Mouse (Mus musculus): ENCODE results near the gene Zfp526. TPM values are rescaled to one million over a fixed set of nuclear protein-coding genes. Genes with fewer than 3 reads are reported as not detected.

Zfp526 gene
- polyA plus RNA-seq, 1 experiment from 2014 or later = 4.2 TPM

- H3K9me3 ChIP-seq (ENCODE audit: control insufficient read depth, low read depth, low read length) = no peaks in the 10 kb centered on the region
- peaks cover 38% of the 10 kb centered on the region for H3K36me3 ChIP-seq (ENCODE audit: control insufficient read depth, insufficient read depth, low read length)
- no peaks in the 10 kb centered on the region for H3K27me3 ChIP-seq (ENCODE audit: control insufficient read depth, insufficient read depth, low read length)
- H3K9ac ChIP-seq (replicated peaks; ENCODE audit: low read depth, low read length) = no peak overlapping the region
- no peak overlapping the region for H3K4me3 ChIP-seq (ENCODE audit: low read depth, low read length)
- peaks cover 22% of the 10 kb centered on the region for H3K4me1 ChIP-seq (ENCODE audit: control insufficient read depth, insufficient read depth, low read length)
- no peak overlapping the region for H3K27ac ChIP-seq (ENCODE audit: low read length)
- H3K4me2 ChIP-seq (replicated peaks; ENCODE audit: low read depth, low read length) = no peak overlapping the region
- WGBS = 87% methylated on average over 4 of the region's 4 CpGs
- no peak for ATAC-seq (ENCODE audit: insufficient number of reproducible peaks, insufficient read depth, low FRiP score, low read depth)
Measured at GRCm38 (mm10) chr7:25243361-25243760, 22.1 kb downstream of the Zfp526 start.

- no peak overlapping the region for H3K4me2 ChIP-seq (replicated peaks; ENCODE audit: low read depth, low read length)
- H3K9me3 ChIP-seq (ENCODE audit: control insufficient read depth, low read depth, low read length) = no peaks in the 10 kb centered on the region
- H3K4me3 ChIP-seq (ENCODE audit: low read depth, low read length) = no peak overlapping the region
- H3K36me3 ChIP-seq (ENCODE audit: control insufficient read depth, insufficient read depth, low read length) = peaks cover 38% of the 10 kb centered on the region
- peaks cover 22% of the 10 kb centered on the region for H3K4me1 ChIP-seq (ENCODE audit: control insufficient read depth, insufficient read depth, low read length)
- H3K27me3 ChIP-seq (ENCODE audit: control insufficient read depth, insufficient read depth, low read length) = no peaks in the 10 kb centered on the region
- no peak for ATAC-seq (ENCODE audit: insufficient number of reproducible peaks, insufficient read depth, low FRiP score, low read depth)
- H3K27ac ChIP-seq (ENCODE audit: low read length) = no peak overlapping the region
- H3K9ac ChIP-seq (replicated peaks; ENCODE audit: low read depth, low read length) = no peak overlapping the region
- 87% methylated on average over 30 of the region's 30 CpGs for WGBS
Measured at GRCm38 (mm10) chr7:25244562-25245369, 23.5 kb downstream of the Zfp526 start.

GRCm38 (mm10) chr7:25246079-25246758 is 25.0 kb downstream of the Zfp526 start:
- H3K27ac ChIP-seq (ENCODE audit: low read length) = peak overlapping the region; percentile 99; the same call in 1 of the 2 replicates
- H3K4me1 ChIP-seq (ENCODE audit: control insufficient read depth, insufficient read depth, low read length) = peaks cover 22% of the 10 kb centered on the region
- peak overlapping the region; percentile 98; the same call in 1 of the 2 replicates for H3K4me3 ChIP-seq (ENCODE audit: low read depth, low read length)
- H3K27me3 ChIP-seq (ENCODE audit: control insufficient read depth, insufficient read depth, low read length) = no peaks in the 10 kb centered on the region
- H3K9me3 ChIP-seq (ENCODE audit: control insufficient read depth, low read depth, low read length) = no peaks in the 10 kb centered on the region
- peaks cover 38% of the 10 kb centered on the region for H3K36me3 ChIP-seq (ENCODE audit: control insufficient read depth, insufficient read depth, low read length)
- peak overlapping the region; percentile 25; the same call in 1 of the 2 replicates for H3K9ac ChIP-seq (replicated peaks; ENCODE audit: low read depth, low read length)
- H3K4me2 ChIP-seq (replicated peaks; ENCODE audit: low read depth, low read length) = peak overlapping the region; percentile 86
- no peak for ATAC-seq (ENCODE audit: insufficient number of reproducible peaks, insufficient read depth, low FRiP score, low read depth)
- 54% methylated on average over 20 of the region's 20 CpGs for WGBS

GRCm38 (mm10) chr7:25246759-25247137 is 25.5 kb downstream of the Zfp526 start:
- WGBS = 39% methylated on average over 4 of the region's 4 CpGs
- no peak for ATAC-seq (ENCODE audit: insufficient number of reproducible peaks, insufficient read depth, low FRiP score, low read depth)

GRCm38 (mm10) chr7:25247498-25247897 is 26.3 kb downstream of the Zfp526 start:
- no peaks in the 10 kb centered on the region for H3K9me3 ChIP-seq (ENCODE audit: control insufficient read depth, low read depth, low read length)
- ATAC-seq (ENCODE audit: insufficient number of reproducible peaks, insufficient read depth, low FRiP score, low read depth) = no peak
- peak overlapping the region; percentile 86 for H3K4me2 ChIP-seq (replicated peaks; ENCODE audit: low read depth, low read length)
- H3K27ac ChIP-seq (ENCODE audit: low read length) = peak overlapping the region; percentile 99
- WGBS = 15% methylated on average over 3 of the region's 3 CpGs
- H3K36me3 ChIP-seq (ENCODE audit: control insufficient read depth, insufficient read depth, low read length) = peaks cover 33% of the 10 kb centered on the region
- no peaks in the 10 kb centered on the region for H3K27me3 ChIP-seq (ENCODE audit: control insufficient read depth, insufficient read depth, low read length)
- H3K9ac ChIP-seq (replicated peaks; ENCODE audit: low read depth, low read length) = peak overlapping the region; percentile 95
- H3K4me1 ChIP-seq (ENCODE audit: control insufficient read depth, insufficient read depth, low read length) = peaks cover 26% of the 10 kb centered on the region
- H3K4me3 ChIP-seq (ENCODE audit: low read depth, low read length) = peak overlapping the region; percentile 98

More at GRCm38 (mm10) chr7:25246759-25247137, 25.5 kb downstream of the Zfp526 start:
- Histone ChIP-seq H3K9me3 (ENCODE audit: control insufficient read depth, low read depth, low read length) (no peaks in the 10 kb centered on the region), H3K4me1 (ENCODE audit: control insufficient read depth, insufficient read depth, low read length) (peaks cover 22% of the 10 kb centered on the region), H3K4me2 (replicated peaks; ENCODE audit: low read depth, low read length) (peak overlapping the region; percentile 86), H3K9ac (replicated peaks; ENCODE audit: low read depth, low read length) (peak overlapping the region; percentile 25; the same call in 1 of the 2 replicates), H3K27me3 (ENCODE audit: control insufficient read depth, insufficient read depth, low read length) (no peaks in the 10 kb centered on the region), H3K4me3 (ENCODE audit: low read depth, low read length) (peak overlapping the region; percentile 98; the same call in 1 of the 2 replicates), H3K36me3 (ENCODE audit: control insufficient read depth, insufficient read depth, low read length) (peaks cover 38% of the 10 kb centered on the region), H3K27ac (ENCODE audit: low read length) (peak overlapping the region; percentile 99; the same call in 1 of the 2 replicates)

GRCm38 (mm10) chr7:25248018-25248647 is 26.9 kb downstream of the Zfp526 start:
- peak overlapping the region; percentile 95 for H3K9ac ChIP-seq (replicated peaks; ENCODE audit: low read depth, low read length)
- peak overlapping the region; percentile 99 for H3K27ac ChIP-seq (ENCODE audit: low read length)
- peak overlapping the region; percentile 86 for H3K4me2 ChIP-seq (replicated peaks; ENCODE audit: low read depth, low read length)
- no peaks in the 10 kb centered on the region for H3K9me3 ChIP-seq (ENCODE audit: control insufficient read depth, low read depth, low read length)
- peak overlapping the region; percentile 98 for H3K4me3 ChIP-seq (ENCODE audit: low read depth, low read length)
- WGBS = 1% methylated on average over 18 of the region's 18 CpGs
- H3K36me3 ChIP-seq (ENCODE audit: control insufficient read depth, insufficient read depth, low read length) = peaks cover 27% of the 10 kb centered on the region
- no peaks in the 10 kb centered on the region for H3K27me3 ChIP-seq (ENCODE audit: control insufficient read depth, insufficient read depth, low read length)
- H3K4me1 ChIP-seq (ENCODE audit: control insufficient read depth, insufficient read depth, low read length) = peaks cover 26% of the 10 kb centered on the region
- peak; percentile 15; the same call in 1 of the 2 replicates for ATAC-seq (ENCODE audit: insufficient number of reproducible peaks, insufficient read depth, low FRiP score, low read depth)

- Histone ChIP-seq H3K27me3 (ENCODE audit: control insufficient read depth, insufficient read depth, low read length) (no peaks in the 10 kb centered on the region), H3K36me3 (ENCODE audit: control insufficient read depth, insufficient read depth, low read length) (peaks cover 21% of the 10 kb centered on the region), H3K27ac (ENCODE audit: low read length) (peak overlapping the region; percentile 99), H3K9ac (replicated peaks; ENCODE audit: low read depth, low read length) (peak overlapping the region; percentile 95), H3K4me1 (ENCODE audit: control insufficient read depth, insufficient read depth, low read length) (peaks cover 26% of the 10 kb centered on the region), H3K4me3 (ENCODE audit: low read depth, low read length) (peak overlapping the region; percentile 98), H3K4me2 (replicated peaks; ENCODE audit: low read depth, low read length) (peak overlapping the region; percentile 86), H3K9me3 (ENCODE audit: control insufficient read depth, low read depth, low read length) (no peaks in the 10 kb centered on the region)
- WGBS = under 1% methylated on average over 25 of the region's 25 CpGs
- ATAC-seq (ENCODE audit: insufficient number of reproducible peaks, insufficient read depth, low FRiP score, low read depth) = no peak
Measured at GRCm38 (mm10) chr7:25248846-25249313, 27.7 kb downstream of the Zfp526 start.

All from stomach, embryonic 14.5 days (tissue).